Mouse (Mus musculus) fibroblast of lung, adult 2 months (primary cell): Measurements from ENCODE around the gene Hoxb8.

Experiments used
- DNase-seq: peaks from one replicate; pipeline ENCODE4 v3.0.0-alpha.2; 2011; ENCODE audit warnings: low read depth

Hoxb8 gene

DNA sequence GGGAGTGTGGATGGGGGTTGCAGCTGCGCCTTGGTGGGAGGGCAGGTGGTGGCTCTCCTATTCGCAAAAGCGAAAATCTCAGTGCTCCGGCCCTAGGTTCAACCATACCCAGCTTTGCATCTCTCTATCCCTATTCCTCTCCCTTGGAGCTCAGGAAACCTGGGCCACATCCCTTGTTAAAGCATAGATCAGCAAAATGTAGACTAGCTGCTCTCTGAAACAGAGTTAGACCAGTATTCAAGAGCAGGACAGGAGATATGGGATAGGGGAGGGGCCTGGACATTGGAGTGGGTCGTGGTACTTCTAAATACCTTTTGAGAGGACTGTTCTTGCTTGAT lies 33.6 kb downstream of the Hoxb8 start:
- DNase-seq: no peak

DNA sequence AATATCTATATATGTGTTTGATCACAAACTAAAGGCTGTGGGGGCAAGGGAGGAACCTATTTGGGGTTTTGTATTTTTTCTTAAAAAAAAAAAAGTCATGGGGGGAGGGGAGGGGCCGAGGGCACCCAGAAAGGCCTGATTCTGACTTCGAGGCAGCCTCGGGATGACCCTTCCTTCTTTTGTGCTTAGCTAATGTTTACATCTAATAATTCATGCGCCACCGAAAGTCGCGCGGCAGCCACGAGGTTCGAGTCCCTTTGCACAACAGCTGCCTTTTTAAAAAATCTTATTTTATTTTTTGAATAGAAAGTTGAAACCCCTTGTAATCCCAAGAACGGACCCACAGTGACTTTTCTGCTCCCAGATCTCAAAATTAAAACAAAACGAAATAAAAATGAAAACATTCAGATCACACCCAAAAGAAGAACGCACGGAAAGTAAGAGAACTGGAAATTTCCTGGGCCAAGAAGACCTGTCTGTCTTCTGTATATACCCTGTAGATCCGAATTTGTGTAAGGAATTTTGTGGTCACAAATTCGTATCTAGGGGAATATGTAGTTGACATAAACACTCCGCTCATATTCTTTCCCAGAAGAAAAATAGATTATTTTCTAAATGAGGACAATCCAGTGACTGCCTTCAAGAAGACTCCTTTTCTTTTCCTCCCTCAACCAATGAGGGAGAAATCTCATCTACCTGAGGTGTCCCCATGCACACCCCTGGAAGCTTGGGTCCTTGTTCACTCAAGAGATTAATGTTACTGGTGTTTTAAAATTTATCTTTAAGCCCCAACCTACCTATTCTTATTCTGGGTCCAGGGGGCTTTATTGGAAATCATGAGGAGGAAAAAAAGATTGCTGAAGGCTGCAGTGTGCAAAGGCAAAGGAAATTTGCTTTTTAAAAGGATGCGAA lies 35.2 kb downstream of the Hoxb8 start:
- DNase-seq: no peak

DNA sequence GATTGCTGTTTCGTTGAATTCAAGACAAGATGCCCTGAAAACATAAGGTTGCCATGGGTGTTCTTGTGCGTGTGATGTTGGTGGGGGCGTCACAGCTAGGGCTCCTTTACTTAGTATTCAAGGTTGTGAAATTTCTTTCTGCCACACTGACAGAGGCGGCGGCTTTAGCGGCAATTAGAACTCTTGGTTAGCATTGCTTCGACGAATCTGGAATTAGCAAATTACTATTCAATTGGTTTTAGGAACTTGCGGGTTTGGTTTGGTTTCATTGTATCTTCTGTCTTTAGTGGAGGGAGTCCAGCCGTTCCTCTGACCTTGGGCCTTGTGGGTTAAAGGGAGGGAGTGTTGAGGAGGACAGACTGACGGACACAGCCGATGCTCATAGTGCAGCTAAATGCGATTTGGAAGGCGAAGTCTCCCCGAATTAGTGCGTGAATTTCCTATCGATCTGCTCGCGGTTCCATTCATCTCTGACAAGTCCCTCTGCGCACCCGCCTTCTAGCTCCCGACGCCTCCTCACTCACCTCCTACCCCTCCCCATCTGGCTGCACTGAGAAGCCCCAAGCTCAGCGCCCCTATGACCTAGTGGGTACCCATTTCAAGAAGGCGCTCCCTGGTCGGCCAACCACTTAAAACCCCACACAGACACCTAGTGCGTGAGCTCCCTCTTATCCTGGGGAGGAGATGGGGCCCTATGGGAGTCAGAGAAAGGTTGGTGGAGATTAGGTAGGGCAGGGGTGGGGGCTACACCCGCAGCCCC lies 36.1 kb downstream of the Hoxb8 start, which contains the start of gene Hoxb4:
Gene Hoxb4, plus strand, starts transcription at position 660 of the 760 bp plus-strand sequence.
- DNase-seq: no peak

GRCm38 (mm10) chr11:96318368-96319070 lies 36.8 kb downstream of the Hoxb8 start:
- no peak for DNase-seq

GRCm38 (mm10) chr11:96319071-96319902 lies 37.6 kb downstream of the Hoxb8 start:
- DNase-seq: no peak

GRCm38 (mm10) chr11:96319910-96320309 lies 38.2 kb downstream of the Hoxb8 start:
- no peak for DNase-seq

DNA sequence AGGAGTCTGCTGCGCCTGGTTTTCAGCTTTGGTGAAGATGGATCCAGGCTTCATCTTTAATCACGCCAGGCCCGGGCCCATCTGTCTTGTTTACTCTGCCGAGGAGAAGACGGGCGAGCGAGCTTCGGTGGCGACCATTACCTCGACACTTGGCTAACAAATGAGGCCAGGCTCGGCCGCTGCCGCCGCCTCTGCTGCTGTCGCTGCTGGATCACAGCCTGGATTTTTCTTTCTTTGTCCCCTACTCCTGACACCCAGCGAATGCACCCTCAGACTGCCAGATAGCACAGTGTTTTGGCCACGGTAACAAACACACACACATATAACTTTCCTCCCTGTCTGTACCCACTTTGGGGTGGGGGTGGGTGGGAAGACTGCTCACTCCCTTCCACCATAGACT lies 39.0 kb downstream of the Hoxb8 start:
- DNase-seq: no peak

GRCm38 (mm10) chr11:96321846-96322245 lies 40.1 kb downstream of the Hoxb8 start:
- no peak for DNase-seq

DNA sequence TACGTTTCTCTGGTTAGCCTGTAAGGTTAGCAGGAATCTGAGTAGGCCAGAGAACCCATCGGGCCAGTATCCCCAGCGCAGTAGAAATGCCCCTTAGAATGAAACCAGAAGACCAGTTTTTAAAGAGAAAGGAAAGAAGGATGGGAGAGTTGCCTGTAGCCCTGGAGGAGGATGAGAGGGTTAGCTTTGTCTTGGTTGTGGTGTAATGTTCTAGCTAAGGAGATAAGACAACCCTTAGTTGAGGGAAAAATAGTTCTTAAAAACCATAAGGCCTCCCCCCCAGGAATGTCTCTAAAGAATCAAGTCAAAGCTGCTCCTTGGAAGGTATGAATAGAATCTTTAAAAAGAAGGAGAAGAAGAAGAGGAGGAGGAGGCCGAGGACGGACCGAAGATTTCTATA lies 41.0 kb downstream of the Hoxb8 start:
- DNase-seq: no peak

GRCm38 (mm10) chr11:96323154-96323553 lies 41.4 kb downstream of the Hoxb8 start, which contains the start of gene Hoxb3:
Gene Hoxb3 (plus strand): TSS chr11:96323326.
- no peak for DNase-seq

GRCm38 (mm10) chr11:96324125-96324524 lies 42.4 kb downstream of the Hoxb8 start:
- DNase-seq: no peak

DNA sequence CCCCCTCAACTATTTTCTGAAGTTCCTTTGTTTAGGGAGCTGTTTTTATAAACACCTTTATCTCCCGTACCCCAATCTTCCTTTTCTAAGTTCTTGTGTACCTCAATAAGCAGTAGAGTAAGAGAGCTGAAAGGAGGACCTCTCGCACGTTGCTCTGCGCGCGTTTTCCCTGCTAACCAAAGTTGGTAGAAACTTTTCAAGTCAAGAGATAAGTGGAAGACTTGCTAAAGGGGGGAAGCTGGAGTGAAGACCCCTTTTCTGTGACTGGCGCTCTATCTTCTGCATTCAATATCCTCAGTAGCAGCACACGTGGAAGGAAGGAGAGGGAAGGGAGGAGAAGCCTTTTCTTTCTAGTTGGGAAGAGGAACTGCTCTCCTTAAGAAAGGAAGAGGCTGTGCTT lies 43.3 kb downstream of the Hoxb8 start:
- DNase-seq: no peak

DNA sequence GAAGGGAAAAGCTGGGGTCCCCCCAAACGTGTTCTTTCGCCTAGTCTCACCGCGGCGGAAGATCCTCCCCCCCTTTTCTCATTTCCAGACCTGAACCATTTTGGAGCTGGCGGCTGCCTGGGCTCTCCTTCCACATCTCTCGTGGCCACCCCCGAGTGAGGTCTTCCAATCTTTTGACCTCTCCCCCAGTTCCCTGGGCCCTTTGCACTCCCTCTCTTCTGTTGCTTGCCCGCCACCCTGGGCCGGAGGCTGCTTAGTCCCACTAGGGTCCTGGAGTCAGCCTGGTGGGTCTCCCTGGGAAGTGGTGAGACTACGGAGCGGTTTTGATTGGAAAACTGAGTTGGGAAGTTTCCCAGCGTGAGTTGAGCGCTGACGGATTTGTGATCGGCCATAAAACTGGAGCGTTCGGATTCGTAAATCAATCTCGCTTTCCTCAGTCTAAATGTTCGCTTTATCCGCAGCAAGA lies 44.1 kb downstream of the Hoxb8 start:
- DNase-seq: no peak

DNA sequence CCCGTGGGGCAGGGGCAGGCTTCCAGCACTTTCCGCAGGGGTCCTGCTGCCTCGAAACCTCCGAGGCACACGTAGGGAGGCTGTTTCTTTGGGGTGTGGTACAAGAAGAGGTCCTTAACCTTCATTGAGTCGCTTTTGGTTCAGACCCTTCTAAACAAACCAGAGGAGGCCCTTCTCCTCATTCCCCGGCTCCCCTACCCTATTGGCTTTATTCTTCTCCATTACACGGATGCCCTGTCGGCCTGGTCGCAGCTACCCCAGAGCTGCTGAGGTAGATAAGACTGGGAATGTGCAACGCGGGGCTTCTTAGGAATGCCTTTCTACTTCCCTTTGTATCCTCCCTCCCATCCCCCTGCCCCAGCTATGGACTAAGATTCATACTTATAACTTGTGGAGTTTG lies 45.0 kb downstream of the Hoxb8 start:
- no peak for DNase-seq

GRCm38 (mm10) chr11:96327122-96327521 lies 45.4 kb downstream of the Hoxb8 start:
- no peak for DNase-seq

- no peak for DNase-seq
These were observed 46.0 kb downstream of the Hoxb8 start for GRCm38 (mm10) chr11:96327750-96328149.

DNA sequence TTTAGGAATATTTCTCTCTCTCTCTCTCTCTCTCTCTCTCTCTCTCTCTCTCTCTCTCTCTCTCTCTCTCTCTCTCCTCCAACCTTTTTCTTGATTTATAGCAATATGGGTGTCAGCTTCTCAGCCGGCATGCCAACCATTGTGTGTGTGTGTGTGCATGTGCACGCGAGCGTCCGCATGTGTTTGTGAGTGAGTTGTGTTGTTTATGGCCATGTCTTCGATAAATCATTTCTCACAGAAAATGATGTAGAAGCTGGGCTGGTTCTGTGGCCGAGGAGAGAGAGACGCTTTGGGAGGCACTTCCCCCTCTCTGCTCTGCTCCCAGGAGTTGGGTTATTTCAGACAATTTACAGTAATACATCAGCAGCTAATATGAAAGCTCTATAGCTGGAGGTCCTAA lies 46.9 kb downstream of the Hoxb8 start:
- no peak for DNase-seq

DNA sequence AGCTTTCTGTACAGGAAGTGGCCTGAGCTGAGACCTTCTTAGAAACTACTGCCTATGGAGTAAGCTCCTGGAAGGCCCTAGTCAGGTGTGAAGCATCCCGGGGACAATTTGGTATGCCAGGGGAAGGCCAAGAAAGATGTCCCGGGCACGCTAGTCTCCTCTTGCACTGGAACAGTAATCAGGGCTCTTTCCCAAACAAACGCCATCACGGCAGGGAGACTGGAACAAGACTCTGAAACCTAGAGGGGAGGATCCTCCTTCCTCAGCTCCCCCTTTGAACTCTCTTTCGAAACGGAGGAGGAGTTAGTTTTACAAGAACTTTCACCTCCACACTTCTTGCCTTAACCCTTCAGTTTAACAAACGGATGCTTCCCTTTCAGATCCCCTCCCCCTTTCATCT lies 50.4 kb downstream of the Hoxb8 start:
- DNase-seq: no peak

- no peak for DNase-seq
These were observed 50.9 kb downstream of the Hoxb8 start for GRCm38 (mm10) chr11:96332618-96333032.

DNA sequence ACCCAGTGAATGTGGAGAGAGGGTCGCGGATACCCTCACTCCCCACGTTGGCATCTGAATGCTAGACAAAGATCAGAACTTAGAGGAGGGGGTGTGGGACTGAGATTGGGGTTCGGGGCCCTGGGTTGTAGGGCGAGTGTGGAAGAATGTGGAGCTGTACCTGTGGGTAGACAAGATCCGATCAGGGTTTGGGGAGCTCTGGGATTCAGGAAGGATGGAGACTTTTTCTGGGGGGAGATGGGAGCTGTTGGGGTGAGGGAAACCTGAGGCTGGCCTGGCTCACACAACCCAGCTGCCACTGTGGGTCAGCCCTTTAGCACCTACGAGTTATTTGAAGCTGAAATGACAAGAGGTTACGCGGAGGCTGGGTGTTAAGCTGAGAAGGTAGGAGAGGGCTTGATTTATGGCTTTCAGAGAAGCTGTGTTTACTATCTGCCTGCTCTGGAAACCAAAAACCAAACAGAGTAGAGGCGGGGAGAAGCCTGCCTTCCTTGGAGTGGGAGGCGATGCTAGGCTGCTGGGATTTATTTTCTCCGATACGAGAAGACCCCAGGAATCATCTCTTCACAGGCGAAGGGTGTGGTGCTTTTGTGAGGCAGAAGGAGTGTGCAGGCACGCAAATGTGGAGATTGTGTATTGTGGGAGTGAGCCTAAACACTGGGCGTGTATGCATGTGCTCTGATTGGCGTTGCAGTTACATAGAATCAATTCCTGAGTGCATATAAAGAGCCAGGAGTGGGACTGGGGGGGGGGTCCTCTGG lies 51.7 kb downstream of the Hoxb8 start:
- no peak for DNase-seq

DNA sequence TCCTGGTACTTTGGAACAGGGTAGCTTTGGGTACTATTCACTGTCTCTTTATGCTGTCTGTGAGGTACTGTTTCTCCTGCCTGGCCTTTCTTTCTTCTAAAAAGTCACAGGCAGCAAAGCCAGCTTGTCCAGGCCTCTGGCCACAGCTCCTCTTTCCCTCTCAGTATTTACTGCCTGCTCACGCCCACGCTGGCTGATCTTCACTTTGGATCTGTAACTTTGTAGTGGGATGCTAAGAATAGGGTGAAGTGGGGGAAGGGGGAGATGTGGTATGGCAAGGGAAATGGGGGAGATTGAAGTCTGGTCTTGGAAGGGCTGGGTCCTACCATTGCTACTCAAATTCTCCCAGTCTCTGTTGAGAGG lies 52.3 kb downstream of the Hoxb8 start:
- no peak for DNase-seq
